Mouse (Mus musculus): Measurements from ENCODE around the gene Cpne5.

Gene Cpne5

DNA sequence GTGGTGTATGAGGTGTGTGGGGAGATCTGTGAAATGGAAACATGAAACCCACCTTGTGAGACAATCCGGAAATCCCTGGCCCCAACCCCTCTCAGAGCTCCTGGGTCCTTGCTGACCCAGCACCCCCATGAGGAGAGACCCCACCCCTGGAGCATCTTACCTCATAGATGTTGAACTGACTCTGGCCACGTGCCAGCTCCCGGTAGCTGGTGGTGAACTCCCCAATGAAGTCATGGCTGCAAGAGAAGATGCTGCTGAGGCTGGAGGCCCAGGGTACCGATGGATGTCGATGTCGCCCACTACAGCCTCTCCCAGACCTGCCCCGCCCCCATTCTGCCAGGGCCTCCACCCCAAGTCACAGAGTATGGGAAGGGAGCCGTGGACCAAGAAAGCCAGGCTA is 64.8 kb downstream of the Cpne5 start:
- in situ Hi-C loops (cut with MboI; ENCODE audit: unreplicated experiment in 2 of 2), result loop anchor here (5.0 kb wide), 2 partner anchors 76 to 126 kb away; no protein-coding TSS in a partner anchor

DNA sequence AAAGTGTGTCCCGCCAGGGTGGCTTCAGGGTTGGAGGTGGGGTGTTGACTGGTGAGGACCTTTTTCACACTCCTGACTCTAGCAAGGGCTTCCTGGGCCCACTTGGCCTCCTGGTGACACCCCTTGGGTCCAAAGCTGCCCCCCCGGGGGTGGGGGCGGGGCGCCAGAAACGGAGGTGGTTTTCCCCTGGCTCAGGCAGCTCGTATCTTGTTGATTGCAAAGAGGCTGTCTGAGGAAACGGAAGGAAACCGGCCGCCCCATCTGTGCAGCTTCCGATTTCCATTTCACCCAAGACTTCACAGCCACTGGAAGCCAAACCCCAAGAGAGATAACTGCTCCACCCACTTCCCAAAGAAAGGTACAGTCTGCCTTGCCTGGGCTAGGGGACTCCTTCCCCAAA is 65.9 kb downstream of the Cpne5 start:
- in situ Hi-C loops (cut with MboI; ENCODE audit: unreplicated experiment in 2 of 2), result loop anchor here (5.0 kb wide), 2 partner anchors 75 to 125 kb away; no protein-coding TSS in a partner anchor

- in situ Hi-C loops (cut with MboI; ENCODE audit: unreplicated experiment in 2 of 2), result loop anchor here (5.0 kb wide), 2 partner anchors 74 to 124 kb away; no protein-coding TSS in a partner anchor
Observed at GRCm38 (mm10) chr17:29171001-29171772, 66.8 kb downstream of the Cpne5 start.

DNA sequence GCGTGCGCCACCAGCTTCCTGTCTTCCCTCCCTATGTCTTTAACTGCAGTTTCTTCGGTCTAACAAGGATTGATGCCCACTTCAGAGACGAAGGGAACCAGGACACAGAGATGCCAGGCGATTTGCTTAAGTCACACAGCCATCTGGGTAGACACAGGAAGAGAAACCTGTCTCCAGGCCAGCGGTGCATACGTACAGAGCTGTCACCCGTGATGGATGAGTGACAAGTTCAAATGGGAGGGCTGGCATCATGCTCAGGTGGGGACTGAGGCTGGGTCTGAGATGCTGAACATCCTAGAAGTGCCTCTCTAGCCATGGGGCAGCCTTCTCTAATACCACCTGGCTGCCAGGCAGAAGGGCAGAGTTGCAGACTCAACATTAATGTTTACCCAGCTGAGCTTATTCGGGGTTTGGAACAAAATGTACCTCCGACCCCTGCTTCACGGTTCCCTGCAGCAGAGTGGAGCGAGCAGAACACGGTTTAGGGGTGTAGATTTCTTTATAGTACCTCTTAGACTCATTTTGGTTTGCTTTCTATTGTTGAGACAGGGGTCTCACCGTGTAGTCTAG is 67.5 kb downstream of the Cpne5 start:
- in situ Hi-C loops (cut with MboI; ENCODE audit: unreplicated experiment in 2 of 2), result loop anchor here (5.0 kb wide), 2 partner anchors 73 to 123 kb away; no protein-coding TSS in a partner anchor

GRCm38 (mm10) chr17:29168996-29169601 is 68.9 kb downstream of the Cpne5 start:
- in situ Hi-C loops (cut with MboI; ENCODE audit: unreplicated experiment in 2 of 2), result loop anchor here in 1 of 2 experiments (5.0 kb wide), 1 partner anchor 72 kb away; no protein-coding TSS in a partner anchor

GRCm38 (mm10) chr17:29168438-29168837 is 69.5 kb downstream of the Cpne5 start:
- in situ Hi-C loops (cut with MboI; ENCODE audit: unreplicated experiment in 2 of 2), result loop anchor here in 1 of 2 experiments (5.0 kb wide), 1 partner anchor 71 kb away; no protein-coding TSS in a partner anchor

- in situ Hi-C loops (cut with MboI; ENCODE audit: unreplicated experiment in 2 of 2), result loop anchor here in 1 of 2 experiments (5.0 kb wide), 1 partner anchor 70 kb away; no protein-coding TSS in a partner anchor
Observed at GRCm38 (mm10) chr17:29167371-29167770, 70.6 kb downstream of the Cpne5 start.

DNA sequence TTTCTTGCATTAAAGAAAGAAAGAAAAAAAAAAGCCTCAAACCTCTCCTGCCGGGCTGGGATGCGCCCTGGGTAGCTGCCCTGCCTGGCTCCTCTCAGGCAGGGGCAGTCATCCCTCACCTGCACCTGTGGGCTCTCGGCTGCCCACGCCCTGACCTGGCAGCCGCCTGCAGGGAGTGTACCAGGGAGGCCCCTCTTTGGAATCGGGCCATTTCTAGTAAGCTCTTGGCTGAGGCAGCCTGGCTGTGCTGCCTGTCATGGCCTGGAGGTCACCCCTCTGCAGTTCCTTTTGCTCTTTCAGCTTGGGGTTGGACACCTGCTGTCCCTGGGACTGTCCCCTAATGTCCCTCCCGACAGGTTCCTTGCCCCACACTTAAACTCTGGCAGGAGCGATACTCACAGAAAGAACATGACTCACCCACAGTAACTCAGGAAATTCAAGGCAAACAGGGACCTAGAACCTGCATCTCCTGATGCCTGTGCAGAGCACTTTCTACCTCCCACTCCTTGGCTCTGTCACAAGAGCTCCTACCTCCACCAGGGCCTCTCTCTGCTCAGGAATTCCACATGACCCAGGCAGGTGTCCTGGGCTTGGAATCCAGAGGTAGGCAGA is 71.9 kb downstream of the Cpne5 start:
- in situ Hi-C loops (cut with MboI; ENCODE audit: unreplicated experiment in 2 of 2), result loop anchor here in 1 of 2 experiments (5.0 kb wide), 1 partner anchor 69 kb away; no protein-coding TSS in a partner anchor

GRCm38 (mm10) chr17:29165452-29165851 is 72.5 kb downstream of the Cpne5 start:
- in situ Hi-C loops (cut with MboI; ENCODE audit: unreplicated experiment in 2 of 2), result loop anchor here in 1 of 2 experiments (5.0 kb wide), 1 partner anchor 68 kb away; no protein-coding TSS in a partner anchor

- in situ Hi-C loops (cut with MboI; ENCODE audit: unreplicated experiment in 2 of 2), result loop anchor here in 1 of 2 experiments (5.0 kb wide), 1 partner anchor 67 kb away; no protein-coding TSS in a partner anchor
Observed at GRCm38 (mm10) chr17:29164469-29165111, 73.4 kb downstream of the Cpne5 start.

DNA sequence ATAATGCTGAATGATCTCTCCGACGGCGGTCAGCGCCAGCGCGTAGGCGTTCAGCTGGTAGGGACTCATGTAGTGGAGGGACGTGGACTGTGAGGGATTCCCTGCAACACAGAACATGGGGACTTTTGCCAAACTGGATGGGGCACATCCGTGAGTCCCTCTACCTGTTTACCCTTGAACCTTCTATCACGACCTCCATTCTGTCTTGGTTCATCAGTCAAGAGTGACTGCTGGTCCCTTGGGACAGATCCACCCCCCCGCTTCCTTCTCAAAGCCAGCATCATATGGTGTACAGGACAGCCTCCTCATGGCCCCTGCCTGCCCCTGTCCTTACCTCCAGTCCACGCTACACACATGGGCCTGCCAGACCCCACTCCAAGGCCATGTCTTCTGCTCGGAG is 75.6 kb downstream of the Cpne5 start:
- in situ Hi-C loops (cut with MboI; ENCODE audit: unreplicated experiment in 2 of 2), result no loop called here

DNA sequence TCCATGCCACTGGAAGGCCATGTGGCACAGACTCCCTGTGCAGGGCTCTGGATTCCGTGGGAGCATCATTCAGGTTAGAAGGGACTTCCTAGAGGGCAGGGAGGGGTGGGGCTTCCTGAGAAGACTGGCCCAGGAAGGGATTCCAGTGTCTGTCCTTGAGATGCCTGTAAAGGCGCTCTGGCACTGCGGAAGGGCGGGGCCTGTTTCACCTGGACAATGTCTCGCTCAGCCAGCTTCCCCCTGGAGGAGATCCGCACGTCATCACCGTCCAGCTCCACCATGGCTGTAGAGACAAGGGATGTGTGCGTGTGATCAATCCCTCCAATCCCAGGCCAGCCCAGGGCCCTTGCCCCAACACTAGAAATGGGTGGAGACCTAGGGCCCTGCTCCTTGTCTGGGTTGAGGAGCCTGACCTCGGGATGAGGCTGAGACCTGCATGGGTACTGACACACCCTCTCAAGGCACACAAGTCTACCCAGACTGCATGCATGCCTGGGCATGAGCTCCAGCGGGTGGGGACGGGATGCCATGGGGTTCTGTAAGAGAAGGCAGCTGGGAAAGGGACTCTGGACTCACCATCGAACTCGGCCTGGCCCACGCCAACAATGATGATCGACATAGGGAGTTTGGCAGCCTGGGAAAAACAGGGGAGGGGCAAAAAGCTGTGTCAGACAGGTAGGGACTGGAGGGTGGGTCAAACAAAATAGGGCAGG is 78.1 kb downstream of the Cpne5 start:
- in situ Hi-C loops (cut with MboI; ENCODE audit: unreplicated experiment in 2 of 2), result no loop called here

GRCm38 (mm10) chr17:29159320-29159719 is 78.6 kb downstream of the Cpne5 start:
- in situ Hi-C loops (cut with MboI; ENCODE audit: unreplicated experiment in 2 of 2), result no loop called here

GRCm38 (mm10) chr17:29158899-29159298 is 79.1 kb downstream of the Cpne5 start:
- in situ Hi-C loops (cut with MboI; ENCODE audit: unreplicated experiment in 2 of 2), result no loop called here

GRCm38 (mm10) chr17:29156866-29157265 is 81.1 kb downstream of the Cpne5 start:
- in situ Hi-C loops (cut with MboI; ENCODE audit: unreplicated experiment in 2 of 2), result no loop called here

GRCm38 (mm10) chr17:29156396-29156795 is 81.6 kb downstream of the Cpne5 start:
- in situ Hi-C loops (cut with MboI; ENCODE audit: unreplicated experiment in 2 of 2), result no loop called here

DNA sequence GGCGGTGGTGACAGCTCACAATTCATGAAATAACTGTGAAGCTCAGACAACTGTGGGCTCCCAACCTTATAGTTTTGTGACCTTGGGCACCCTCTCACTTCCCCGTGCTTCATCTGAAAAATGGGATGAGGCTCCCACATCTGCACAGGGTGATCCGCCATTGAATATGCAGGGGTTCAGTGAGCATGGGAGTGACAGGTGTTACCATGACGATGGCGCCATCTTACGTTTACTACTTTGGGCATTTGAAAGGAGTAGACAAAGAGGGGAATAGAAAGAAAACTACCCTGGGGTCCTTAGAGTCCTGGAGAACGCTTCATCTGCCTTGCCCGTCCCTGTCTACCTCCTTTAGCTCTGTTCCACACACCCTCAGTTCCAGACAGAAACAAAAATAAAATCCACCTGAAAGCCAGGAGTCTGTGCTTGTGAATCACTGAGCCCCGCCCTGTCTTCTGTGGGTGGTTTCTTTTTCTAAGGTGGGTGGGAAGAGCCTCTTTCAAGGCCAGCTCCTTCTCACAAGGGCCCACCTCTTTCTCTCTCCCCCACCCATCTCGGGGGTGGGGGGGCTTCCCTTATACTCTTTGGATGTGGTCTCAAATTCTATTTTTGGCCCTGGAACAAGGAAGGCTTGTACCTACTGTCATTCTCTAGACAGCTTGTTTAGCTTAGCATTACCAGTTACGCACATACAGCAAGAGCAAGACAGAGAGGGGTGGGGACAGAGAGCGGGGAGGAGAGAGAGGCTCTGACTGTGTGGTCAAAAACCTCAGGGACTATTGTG is 82.4 kb downstream of the Cpne5 start:
- in situ Hi-C loops (cut with MboI; ENCODE audit: unreplicated experiment in 2 of 2), result no loop called here

DNA sequence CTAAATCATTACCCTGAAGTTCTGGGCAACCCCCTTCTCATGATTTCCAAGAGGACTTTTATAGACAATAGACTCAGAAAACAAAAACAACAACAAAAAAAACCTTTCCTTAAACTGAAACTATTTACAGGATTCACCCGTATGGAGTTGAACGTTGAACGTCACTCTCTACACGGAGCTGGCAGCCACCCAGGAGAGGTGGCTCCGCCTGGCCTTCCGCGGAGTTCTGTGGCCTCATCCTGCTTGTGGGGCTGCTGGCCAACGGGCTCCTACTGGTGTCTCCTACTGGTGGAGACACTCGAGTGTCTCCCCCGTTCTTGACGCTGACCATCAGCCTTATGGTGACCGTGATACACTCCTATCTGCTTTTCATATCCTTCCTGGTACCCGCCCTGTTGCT is 83.7 kb downstream of the Cpne5 start:
- in situ Hi-C loops (cut with MboI; ENCODE audit: unreplicated experiment in 2 of 2), result no loop called here

DNA sequence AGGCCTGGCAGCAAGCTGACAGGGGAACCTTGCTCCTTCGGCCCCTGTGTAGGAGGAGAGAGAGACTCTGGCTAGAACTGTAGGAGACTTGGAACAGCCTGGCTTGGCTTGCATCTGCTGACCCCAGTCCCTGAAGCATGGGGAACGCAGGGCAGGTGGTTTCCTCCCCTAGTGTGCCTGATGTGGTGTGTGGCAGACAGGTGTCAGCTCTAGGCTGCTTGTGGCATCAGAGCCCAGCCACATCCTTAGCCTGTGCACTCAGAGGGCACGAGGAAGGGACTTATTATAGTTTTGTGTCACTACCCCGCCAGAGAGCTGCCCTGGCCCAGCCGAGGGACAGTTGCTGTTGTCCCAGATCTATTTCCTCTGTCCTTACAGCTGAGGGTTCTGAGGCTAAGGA is 85.4 kb downstream of the Cpne5 start:
- in situ Hi-C loops (cut with MboI; ENCODE audit: unreplicated experiment in 2 of 2), result no loop called here

All from v-Abl transformed pro-B cells (cell line).